Mouse (Mus musculus): Measurements from ENCODE around the gene 9130409I23Rik.

GRCm38 (mm10) chr1:181007831-181008230 lies 43.2 kb upstream of the 9130409I23Rik start:
- TF ChIP-seq CTCF (IDR thresholded peaks at IDR 0.05; ENCODE audit: control insufficient read depth, insufficient read depth, insufficient replicate concordance, low read depth, low read length) = no peak
- TF ChIP-seq POLR2A (IDR thresholded peaks at IDR 0.05; ENCODE audit: control insufficient read depth, low read depth, low read length) = no peak
